Mouse (Mus musculus) heart, embryonic 12.5 days (tissue): ENCODE results near the gene Adam12. TPM values are rescaled to one million over a fixed set of nuclear protein-coding genes. Genes with fewer than 3 reads are reported as not detected.

Source experiments
- ATAC-seq: fragments of 200-750 bp; cut with Nextera tagmentation; 2 replicates; pipeline ENCODE4 v1.8.0; 2017; ENCODE audit warnings: moderate TSS enrichment, moderate library complexity; ENCODE audit not compliant: insufficient number of reproducible peaks, low FRiP score
- H3K27ac ChIP-seq: fragments of 300-500 bp; sonication (generic); 2 replicates; pipeline ENCODE4 v1.5.1; 2016; ENCODE audit warnings: mild to moderate bottlenecking, moderate library complexity; ENCODE audit not compliant: poor library complexity, severe bottlenecking
- H3K27me3 ChIP-seq: fragments of 300-500 bp; sonication (generic); replicated peaks from 2 replicates; pipeline ENCODE4 v1.6.1; 2016; ENCODE audit warnings: mild to moderate bottlenecking, moderate library complexity
- H3K36me3 ChIP-seq: fragments of 300-500 bp; sonication (generic); 2 replicates; pipeline ENCODE4 v1.6.1; 2016; ENCODE audit warnings: mild to moderate bottlenecking, moderate library complexity
- H3K4me1 ChIP-seq: fragments of 300-500 bp; sonication (generic); replicated peaks from 2 replicates; pipeline ENCODE4 v1.6.1; 2016; ENCODE audit warnings: mild to moderate bottlenecking
- H3K4me2 ChIP-seq: fragments of 300-500 bp; sonication (generic); 2 replicates; pipeline ENCODE4 v1.6.1; 2016; ENCODE audit warnings: mild to moderate bottlenecking, moderate library complexity
- H3K4me3 ChIP-seq: fragments of 300-500 bp; sonication (generic); 2 replicates; pipeline ENCODE4 v1.5.1; 2016; ENCODE audit warnings: mild to moderate bottlenecking
- H3K9ac ChIP-seq: fragments of 300-500 bp; sonication (generic); 2 replicates; pipeline ENCODE4 v1.6.1; 2016; ENCODE audit warnings: mild to moderate bottlenecking, moderate library complexity
- H3K9me3 ChIP-seq: fragments of 300-500 bp; sonication (generic); replicated peaks from 2 replicates; pipeline ENCODE4 v1.6.1; 2016; ENCODE audit warnings: mild to moderate bottlenecking, moderate library complexity
- WGBS: fragments of 180-500 bp; shearing (Covaris S2); methylation state at CpG from one replicate; pipeline ENCODE4 v1.1.7; 2016; 5-methylcytosine and 5-hydroxymethylcytosine counted together
- polyA plus RNA-seq: library from polyadenylated mRNA; unstranded; fragments of >200 nt; fragmentation: Nextera tagmentation; extraction: Ambion mirVana; gene quantifications from 2 replicates; pipeline ENCODE4 v1.2.1, GENCODE M21; 2016

Adam12 gene
- polyA plus RNA-seq, 1 experiment from 2014 or later: 3.9 TPM

- Histone ChIP-seq H3K9ac (no peak overlapping the region), H3K4me2 (no peak overlapping the region), H3K36me3 (no peaks in the 10 kb centered on the region), H3K4me1 (peaks cover 47% of the 10 kb centered on the region), H3K9me3 (no peaks in the 10 kb centered on the region), H3K27me3 (no peaks in the 10 kb centered on the region), H3K27ac (no peak overlapping the region), H3K4me3 (no peak overlapping the region)
- ATAC-seq: no peak
- 52% methylated on average over 9 of the region's 9 CpGs for WGBS
Observed at GRCm38 (mm10) chr7:133954111-133955091, 277.5 kb downstream of the Adam12 start.

- peak; percentile 75 for ATAC-seq
- Histone ChIP-seq H3K9me3 (no peaks in the 10 kb centered on the region), H3K27ac (peak overlapping the region; percentile 46), H3K27me3 (no peaks in the 10 kb centered on the region), H3K4me3 (no peak overlapping the region), H3K9ac (no peak overlapping the region), H3K36me3 (no peaks in the 10 kb centered on the region), H3K4me1 (peaks cover 39% of the 10 kb centered on the region), H3K4me2 (peak overlapping the region; percentile 1; the same call in 1 of the 2 replicates)
- WGBS: 41% methylated on average over 14 of the region's 14 CpGs
Observed at GRCm38 (mm10) chr7:133951777-133952545, 280.0 kb downstream of the Adam12 start.

GRCm38 (mm10) chr7:133947360-133947759 lies 284.6 kb downstream of the Adam12 start:
- no peaks in the 10 kb centered on the region for H3K27me3 ChIP-seq
- WGBS: 71% methylated on average over 2 of the region's 2 CpGs
- H3K9me3 ChIP-seq: no peaks in the 10 kb centered on the region
- no peak overlapping the region for H3K4me3 ChIP-seq
- H3K4me1 ChIP-seq: peaks cover 21% of the 10 kb centered on the region
- H3K27ac ChIP-seq: no peak overlapping the region
- H3K4me2 ChIP-seq: no peak overlapping the region
- no peak for ATAC-seq
- H3K9ac ChIP-seq: no peak overlapping the region
- H3K36me3 ChIP-seq: no peaks in the 10 kb centered on the region

GRCm38 (mm10) chr7:133946757-133947345 lies 285.1 kb downstream of the Adam12 start:
- Histone ChIP-seq H3K36me3 (no peaks in the 10 kb centered on the region), H3K4me2 (no peak overlapping the region), H3K9ac (no peak overlapping the region), H3K27me3 (no peaks in the 10 kb centered on the region), H3K27ac (0 out of 2 replicates have a peak overlapping the region, but pooled peaks have one; percentile 3), H3K4me3 (no peak overlapping the region), H3K4me1 (peaks cover 16% of the 10 kb centered on the region), H3K9me3 (no peaks in the 10 kb centered on the region)
- WGBS: 41% methylated on average over 2 of the region's 2 CpGs
- ATAC-seq: no peak

- Histone ChIP-seq H3K27me3 (no peaks in the 10 kb centered on the region), H3K27ac (no peak overlapping the region; the same call in 1 of the 2 replicates), H3K36me3 (no peaks in the 10 kb centered on the region), H3K9me3 (no peaks in the 10 kb centered on the region), H3K4me2 (no peak overlapping the region), H3K4me3 (no peak overlapping the region), H3K9ac (no peak overlapping the region), H3K4me1 (peaks cover 8% of the 10 kb centered on the region; the same call in 1 of the 2 replicates)
- no peak for ATAC-seq
- WGBS: 74% methylated on average over 4 of the region's 4 CpGs
Observed at GRCm38 (mm10) chr7:133946113-133946512, 285.8 kb downstream of the Adam12 start.

- Histone ChIP-seq H3K4me3 (no peak overlapping the region), H3K9ac (no peak overlapping the region), H3K4me2 (no peak overlapping the region), H3K27ac (no peak overlapping the region), H3K36me3 (no peaks in the 10 kb centered on the region), H3K27me3 (no peaks in the 10 kb centered on the region; the same call in 1 of the 2 replicates), H3K9me3 (no peaks in the 10 kb centered on the region), H3K4me1 (no peaks in the 10 kb centered on the region)
- 83% methylated on average over 4 of the region's 4 CpGs for WGBS
- no peak for ATAC-seq
Observed at GRCm38 (mm10) chr7:133940405-133940804, 291.5 kb downstream of the Adam12 start.

- Histone ChIP-seq H3K36me3 (no peaks in the 10 kb centered on the region), H3K27me3 (no peaks in the 10 kb centered on the region; the same call in 1 of the 2 replicates), H3K4me2 (no peak overlapping the region), H3K9ac (no peak overlapping the region), H3K4me1 (peaks cover 9% of the 10 kb centered on the region), H3K27ac (no peak overlapping the region), H3K9me3 (no peaks in the 10 kb centered on the region), H3K4me3 (no peak overlapping the region)
- WGBS: 76% methylated on average over 3 of the region's 3 CpGs
- ATAC-seq: no peak
Observed at GRCm38 (mm10) chr7:133937473-133937872, 294.5 kb downstream of the Adam12 start.

GRCm38 (mm10) chr7:133936377-133936776 lies 295.6 kb downstream of the Adam12 start:
- WGBS: 62% methylated on average over 4 of the region's 4 CpGs
- peaks cover 3% of the 10 kb centered on the region; the same call in 1 of the 2 replicates for H3K27me3 ChIP-seq
- peaks cover 9% of the 10 kb centered on the region for H3K4me1 ChIP-seq
- no peaks in the 10 kb centered on the region for H3K36me3 ChIP-seq
- no peak overlapping the region for H3K4me2 ChIP-seq
- H3K27ac ChIP-seq: no peak overlapping the region
- no peak for ATAC-seq
- no peaks in the 10 kb centered on the region for H3K9me3 ChIP-seq
- no peak overlapping the region for H3K4me3 ChIP-seq
- no peak overlapping the region for H3K9ac ChIP-seq

GRCm38 (mm10) chr7:133933378-133933777 lies 298.6 kb downstream of the Adam12 start:
- 33% methylated on average over 6 of the region's 6 CpGs for WGBS
- no peak for ATAC-seq
- Histone ChIP-seq H3K36me3 (no peaks in the 10 kb centered on the region), H3K4me1 (peaks cover 9% of the 10 kb centered on the region), H3K4me2 (no peak overlapping the region), H3K9me3 (no peaks in the 10 kb centered on the region), H3K27me3 (0 out of 2 replicates have a peak, but pooled peaks cover 3% of the 10 kb centered on the region), H3K4me3 (no peak overlapping the region), H3K27ac (no peak overlapping the region), H3K9ac (no peak overlapping the region)

- 94% methylated on average over 11 of the region's 11 CpGs for WGBS
- Histone ChIP-seq H3K27ac (no peak overlapping the region), H3K36me3 (no peaks in the 10 kb centered on the region), H3K4me2 (no peak overlapping the region), H3K4me3 (no peak overlapping the region), H3K4me1 (peaks cover 9% of the 10 kb centered on the region), H3K9ac (no peak overlapping the region), H3K27me3 (0 out of 2 replicates have a peak, but pooled peaks cover 3% of the 10 kb centered on the region), H3K9me3 (no peaks in the 10 kb centered on the region)
- no peak for ATAC-seq
Observed at GRCm38 (mm10) chr7:133931481-133931880, 300.5 kb downstream of the Adam12 start.
